ENCODE assay signal across 14 mouse cellular contexts in the genomic region with DNA sequence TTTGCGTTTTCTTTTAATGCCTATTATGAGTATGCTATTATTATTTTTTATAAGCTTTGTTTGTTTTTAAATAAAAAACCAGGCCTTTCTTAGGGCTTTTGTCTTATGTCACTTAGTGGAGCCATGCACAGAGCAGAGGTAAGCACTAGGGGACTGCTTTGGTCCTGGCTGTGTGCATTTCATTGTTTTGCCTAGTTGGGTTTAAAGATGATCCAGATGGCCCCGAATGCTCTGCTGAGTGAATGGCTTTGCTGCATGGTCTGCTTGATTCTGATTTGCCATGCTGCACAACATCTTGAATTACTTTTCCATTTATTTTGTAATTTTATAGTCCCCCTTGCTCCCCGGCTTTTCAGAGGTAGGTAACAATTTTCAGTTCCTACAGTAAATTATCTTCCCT.
DNase-seq lines count a peak whose midpoint lies in the region; ATAC-seq and TF ChIP-seq lines count a peak whose summit lies in the region.
"Had no signal": no experiment of that assay in that cellular context is flagged by ENCODE, and none has a peak within 500 bp of the region (broad histone marks: within the 10 kb centered on the region; RNA-seq: fewer than 3 reads in every experiment).

No protein-coding gene starts in this region.

- H3K9ac ChIP-seq in forebrain, embryonic 12.5 days = no peak overlapping the region
- H3K9ac ChIP-seq in forebrain, postnatal 0 days = no peak overlapping the region
- no peak overlapping the region for H3K9ac ChIP-seq in kidney, postnatal 0 days (ENCODE audit: low read depth, low read length)
- H3K9ac ChIP-seq: heart, embryonic 13.5 days had no signal

- 65% methylated on average over 3 of the region's 3 CpGs for WGBS in forebrain, embryonic 12.5 days
- WGBS in forebrain, postnatal 0 days = 62% methylated on average over 3 of the region's 3 CpGs
- 62% methylated on average over 3 of the region's 3 CpGs for WGBS in kidney, postnatal 0 days
- WGBS in heart, embryonic 10.5 days = 85% methylated on average over 3 of the region's 3 CpGs

- peaks cover 6% of the 10 kb centered on the region for H3K4me1 ChIP-seq in forebrain, embryonic 12.5 days
- H3K4me1 ChIP-seq in forebrain, postnatal 0 days (ENCODE audit: insufficient read depth) = no peaks in the 10 kb centered on the region
- no peaks in the 10 kb centered on the region for H3K4me1 ChIP-seq in kidney, postnatal 0 days (replicated peaks; ENCODE audit: insufficient read depth, low read length)
- H3K4me1 ChIP-seq in heart, embryonic 10.5 days = no peaks in the 10 kb centered on the region
- H3K4me1 ChIP-seq: heart, embryonic 13.5 days had no signal

- H3K4me2 ChIP-seq in forebrain, embryonic 12.5 days = no peak overlapping the region
- H3K4me2 ChIP-seq in forebrain, postnatal 0 days (ENCODE audit: low read depth) = no peak overlapping the region
- H3K4me2 ChIP-seq in kidney, postnatal 0 days (ENCODE audit: low read length) = no peak overlapping the region
- H3K4me2 ChIP-seq: heart, embryonic 13.5 days had no signal

- no peaks in the 10 kb centered on the region for H3K9me3 ChIP-seq in forebrain, embryonic 12.5 days
- no peaks in the 10 kb centered on the region for H3K9me3 ChIP-seq in forebrain, postnatal 0 days (ENCODE audit: low read length)
- no peaks in the 10 kb centered on the region for H3K9me3 ChIP-seq in kidney, postnatal 0 days (replicated peaks; ENCODE audit: low read length)
- no peaks in the 10 kb centered on the region for H3K9me3 ChIP-seq in heart, embryonic 10.5 days
- H3K9me3 ChIP-seq: G1E; heart, embryonic 13.5 days had no signal

- H3K36me3 ChIP-seq in forebrain, embryonic 12.5 days (replicated peaks) = no peaks in the 10 kb centered on the region
- no peaks in the 10 kb centered on the region for H3K36me3 ChIP-seq in forebrain, postnatal 0 days (ENCODE audit: insufficient read depth)
- no peaks in the 10 kb centered on the region for H3K36me3 ChIP-seq in kidney, postnatal 0 days (ENCODE audit: insufficient read depth, low read length)
- no peaks in the 10 kb centered on the region for H3K36me3 ChIP-seq in heart, embryonic 10.5 days
- H3K36me3 ChIP-seq: G1E; heart, embryonic 13.5 days had no signal

- no peak overlapping the region for H3K27ac ChIP-seq in forebrain, embryonic 12.5 days
- H3K27ac ChIP-seq in forebrain, postnatal 0 days (ENCODE audit: low read depth, low read length) = no peak overlapping the region
- H3K27ac ChIP-seq in kidney, postnatal 0 days = no peak overlapping the region
- H3K27ac ChIP-seq in heart, embryonic 10.5 days = no peak overlapping the region
- H3K27ac ChIP-seq: heart, embryonic 13.5 days had no signal

- H3K27me3 ChIP-seq in forebrain, embryonic 12.5 days = no peaks in the 10 kb centered on the region
- H3K27me3 ChIP-seq in forebrain, postnatal 0 days (ENCODE audit: insufficient read depth, low read length) = no peaks in the 10 kb centered on the region
- no peaks in the 10 kb centered on the region for H3K27me3 ChIP-seq in kidney, postnatal 0 days (ENCODE audit: insufficient read depth, low read length)
- no peaks in the 10 kb centered on the region for H3K27me3 ChIP-seq in heart, embryonic 10.5 days (ENCODE audit: insufficient read depth, poor library complexity, severe bottlenecking)
- H3K27me3 ChIP-seq: heart, embryonic 13.5 days had no signal

- no peak for DNase-seq in forebrain, postnatal 0 days
- peak; percentile 38 for DNase-seq in kidney, postnatal 0 days (ENCODE audit: low spot score)
- no peak for DNase-seq in kidney, postnatal 25 days
- peak; percentile 45 for DNase-seq in embryo, embryonic 11 days
- peak; percentile 30 for DNase-seq in mesoderm, embryonic 11.5 days (ENCODE audit: low read depth, low spot score)
- no peak for DNase-seq in adrenal gland, adult 8-10 months
- no peak for DNase-seq in heart, embryonic 10.5 days (ENCODE audit: low spot score)
- DNase-seq: adrenal gland, postnatal 36 days; cerebellum, adult 18-20 months; gastrocnemius, postnatal 36 days; thymus, postnatal 25 days had no signal

- H3K4me3 ChIP-seq in forebrain, embryonic 12.5 days (replicated peaks) = no peak overlapping the region
- no peak overlapping the region for H3K4me3 ChIP-seq in forebrain, postnatal 0 days (ENCODE audit: low read depth, low read length)
- no peak overlapping the region for H3K4me3 ChIP-seq in kidney, postnatal 0 days (replicated peaks; ENCODE audit: low read depth, low read length)
- H3K4me3 ChIP-seq in heart, embryonic 10.5 days = no peak overlapping the region
- H3K4me3 ChIP-seq: heart, embryonic 13.5 days had no signal

- 0 out of 2 replicates have a peak, but pooled peaks have one; percentile 50 for ATAC-seq in forebrain, embryonic 12.5 days (ENCODE audit: low FRiP score)
- ATAC-seq in forebrain, postnatal 0 days = no peak
- no peak for ATAC-seq in kidney, postnatal 0 days (replicated peaks; ENCODE audit: low FRiP score, low read depth)

- TF ChIP-seq CTCF in forebrain, postnatal 0 days (IDR thresholded peaks at IDR 0.05; ENCODE audit: low read depth) = no peak
- no peak for TF ChIP-seq CTCF in kidney, postnatal 0 days (IDR thresholded peaks at IDR 0.05; ENCODE audit: low read depth)

Comparison
In these comparisons a context has a peak if more than half of its experiments do, and no peak if none do; other contexts are left out.
1. DNase-seq: peak in kidney, postnatal 0 days (single experiment), embryo, embryonic 11 days (single experiment) and mesoderm, embryonic 11.5 days (single experiment); none in forebrain, postnatal 0 days (single experiment), kidney, postnatal 25 days (0 of 2), adrenal gland, adult 8-10 months (single experiment) and heart, embryonic 10.5 days (single experiment).